Mouse (Mus musculus) megakaryocyte, embryonic 14.5 days (primary cell): ENCODE measurements around the gene Fstl3.

Experiments
- FLI1 ChIP-seq: IDR thresholded peaks from 2 replicates; pipeline ENCODE4 v1.6.1; 2012; ENCODE audit warnings: low read length, inconsistent platforms, mixed read lengths
- GATA1 ChIP-seq: IDR thresholded peaks from 3 replicates; pipeline ENCODE4 v1.6.1; 2012; ENCODE audit warnings: mixed read lengths, low read length, inconsistent platforms, borderline replicate concordance

DNA sequence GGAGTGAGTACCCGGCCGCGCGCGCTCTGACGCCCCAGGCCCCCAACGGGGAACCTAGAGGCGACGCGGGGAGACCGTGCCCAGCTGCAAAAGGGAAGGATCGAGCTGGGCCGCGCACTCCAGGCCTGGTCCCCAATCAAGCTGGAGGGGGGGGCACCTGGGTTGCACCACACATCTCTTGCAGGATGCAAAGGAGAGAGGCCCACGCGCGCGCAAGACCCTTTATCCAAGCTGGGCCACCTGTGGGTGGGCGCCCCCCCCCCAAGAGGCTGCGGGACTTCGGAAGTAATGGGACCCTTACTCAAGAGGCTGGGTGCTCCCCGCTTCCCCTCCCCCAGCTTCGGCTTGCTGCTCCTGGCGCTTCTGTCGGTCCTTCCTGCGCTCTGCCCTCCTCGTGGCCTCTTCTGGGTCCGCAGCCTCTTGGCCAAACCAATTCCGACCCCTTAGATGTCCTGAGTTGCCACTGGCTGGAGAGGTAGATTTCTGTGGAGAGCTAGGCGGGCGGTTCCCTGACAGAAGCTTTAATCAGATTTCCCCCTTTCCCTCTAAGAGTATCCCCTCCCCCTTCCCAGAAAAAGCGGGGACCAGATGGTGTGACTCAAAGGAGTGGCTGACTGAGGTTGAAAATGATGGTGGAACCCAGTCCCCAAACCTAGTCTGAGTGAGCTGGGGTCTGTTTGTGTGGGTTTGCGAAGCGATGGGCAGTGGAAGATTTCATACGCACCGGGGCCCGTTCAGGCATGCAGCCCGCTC is 16.8 kb downstream of the Fstl3 start:
- TF ChIP-seq GATA1 (no peak), FLI1 (no peak)
